Mouse (Mus musculus) megakaryocyte, embryonic 14.5 days (primary cell): ENCODE data around the gene C1qtnf12.

ENCODE experiments used
- FLI1 ChIP-seq: IDR thresholded peaks from 2 replicates; pipeline ENCODE4 v1.6.1; 2012; ENCODE audit warnings: low read length, inconsistent platforms, mixed read lengths
- GATA1 ChIP-seq: IDR thresholded peaks from 3 replicates; pipeline ENCODE4 v1.6.1; 2012; ENCODE audit warnings: mixed read lengths, low read length, inconsistent platforms, borderline replicate concordance

DNA sequence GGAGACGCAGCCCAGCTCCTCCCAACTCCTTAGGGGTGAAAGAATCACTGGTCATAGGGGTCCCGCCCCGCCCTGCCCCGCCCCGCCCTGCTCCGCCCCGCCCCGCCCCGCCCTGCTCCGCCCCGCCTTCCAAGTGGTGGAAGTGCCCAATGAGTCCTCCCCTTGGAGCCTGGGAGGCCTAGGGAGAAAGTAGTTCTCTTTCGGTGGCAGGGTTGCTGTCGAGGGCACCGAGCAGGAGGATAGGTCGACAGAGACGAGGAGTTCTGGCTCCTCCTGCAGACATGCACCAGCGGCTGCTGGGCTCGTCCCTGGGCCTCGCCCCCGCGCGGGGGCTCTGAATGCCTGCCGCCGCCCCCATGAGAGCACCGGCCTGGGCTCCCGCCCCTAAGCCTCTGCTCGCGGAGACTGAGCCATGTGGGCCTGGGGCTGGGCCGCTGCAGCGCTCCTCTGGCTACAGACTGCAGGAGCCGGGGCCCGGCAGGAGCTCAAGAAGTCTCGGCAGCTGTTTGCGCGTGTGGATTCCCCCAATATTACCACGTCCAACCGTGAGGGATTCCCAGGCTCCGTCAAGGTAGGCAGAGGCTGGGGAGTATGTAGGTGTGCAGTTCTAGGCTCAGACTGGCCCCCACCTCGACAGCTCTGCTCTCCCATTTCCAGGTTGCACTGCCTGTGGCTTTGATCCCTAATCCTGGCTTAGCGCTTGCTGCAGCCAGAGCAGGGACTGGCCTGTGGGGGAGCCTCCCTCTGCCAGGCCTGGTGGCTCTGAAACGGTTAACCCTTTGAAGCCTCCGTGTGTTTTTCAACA is at the start of gene C1qtnf12:
- no peak for TF ChIP-seq GATA1
- no peak for TF ChIP-seq FLI1
